Mouse (Mus musculus) lung, postnatal 4 days (tissue): ENCODE data around the gene Maml2.
"Not testable (repeated sequence)": the region's sequence is repeated elsewhere in the genome, so short reads cannot be mapped to it uniquely, and the experiment has no call there.

Experiments used
- DNase-seq, 2 experiments: peaks; one replicate each; pipeline ENCODE4 v3.0.0; 2021

Maml2 gene

GRCm38 (mm10) chr9:13684327-13684934, 386.7 kb downstream of the Maml2 start:
- DNase-seq = no peak

- peak in 1 of 2 experiments; percentile 25 for DNase-seq
These were observed 389.4 kb downstream of the Maml2 start for GRCm38 (mm10) chr9:13686977-13687659.

- no peak for DNase-seq
These were observed 391.2 kb downstream of the Maml2 start for GRCm38 (mm10) chr9:13688997-13689396.

GRCm38 (mm10) chr9:13690321-13690720, 392.6 kb downstream of the Maml2 start:
- no peak for DNase-seq

- no peak for DNase-seq
These were observed 396.0 kb downstream of the Maml2 start for GRCm38 (mm10) chr9:13693693-13694284.

- DNase-seq = peak; percentile 46 to 47
These were observed 396.5 kb downstream of the Maml2 start for GRCm38 (mm10) chr9:13694293-13694692.

GRCm38 (mm10) chr9:13697041-13697811, 399.5 kb downstream of the Maml2 start:
- peak in 1 of 2 experiments; percentile 43 for DNase-seq

- no peak for DNase-seq
These were observed 400.1 kb downstream of the Maml2 start for GRCm38 (mm10) chr9:13697869-13698268.

GRCm38 (mm10) chr9:13699061-13699780, 401.5 kb downstream of the Maml2 start:
- no peak for DNase-seq

- DNase-seq = no peak
These were observed 402.0 kb downstream of the Maml2 start for GRCm38 (mm10) chr9:13699781-13700116.

GRCm38 (mm10) chr9:13701773-13702172, 404.0 kb downstream of the Maml2 start:
- no peak for DNase-seq

GRCm38 (mm10) chr9:13703100-13703499, 405.3 kb downstream of the Maml2 start:
- no peak for DNase-seq

- DNase-seq = no peak
These were observed 407.2 kb downstream of the Maml2 start for GRCm38 (mm10) chr9:13704917-13705316.

- no peak for DNase-seq
These were observed 409.4 kb downstream of the Maml2 start for GRCm38 (mm10) chr9:13707066-13707555.

- DNase-seq = no peak
These were observed 411.7 kb downstream of the Maml2 start for GRCm38 (mm10) chr9:13709436-13709835.

- DNase-seq = not testable (repeated sequence)
These were observed 418.1 kb downstream of the Maml2 start for GRCm38 (mm10) chr9:13715891-13716290.

GRCm38 (mm10) chr9:13716316-13717099, 418.8 kb downstream of the Maml2 start:
- peak; percentile 63 to 84 for DNase-seq

- DNase-seq = no peak
These were observed 450.6 kb downstream of the Maml2 start, which contains the start of gene Mtmr2 for GRCm38 (mm10) chr9:13748404-13748797. Gene Mtmr2 (plus strand): TSS chr9:13748410.

- DNase-seq = peak; percentile 96 to 97
These were observed 451.3 kb downstream of the Maml2 start for GRCm38 (mm10) chr9:13748798-13749674.

GRCm38 (mm10) chr9:13749675-13749998, 451.9 kb downstream of the Maml2 start:
- no peak for DNase-seq

GRCm38 (mm10) chr9:13752543-13752942, 454.8 kb downstream of the Maml2 start:
- no peak for DNase-seq
